ENCODE assay signal across 23 mouse cellular contexts in the genomic region with DNA sequence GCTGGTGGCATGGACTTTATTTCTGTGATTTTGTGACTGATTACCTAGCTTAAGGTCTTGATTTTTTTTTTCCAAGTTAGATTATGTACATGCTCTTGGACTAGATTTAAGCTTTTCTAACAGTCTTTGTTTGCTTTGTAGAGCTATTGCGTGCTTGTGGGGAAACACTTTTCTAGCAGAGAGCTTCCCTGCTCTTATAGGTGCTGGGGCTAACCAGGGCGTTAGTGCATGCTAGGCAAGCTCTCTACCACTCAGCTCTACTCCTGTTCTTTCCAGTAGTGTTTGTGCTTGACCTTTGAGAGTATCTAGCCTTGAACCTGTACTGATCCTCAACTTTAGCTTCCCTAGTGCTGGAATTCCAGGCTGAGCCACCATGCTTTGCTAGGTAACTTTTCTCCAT. TPM values are rescaled to one million over a fixed set of nuclear protein-coding genes. Genes with fewer than 3 reads are reported as not detected.
A peak's percentile ranks its signal among the peaks of the same experiment; 100 is the strongest.
DNase-seq lines count a peak whose midpoint lies in the region; ATAC-seq and TF ChIP-seq lines count a peak whose summit lies in the region.
"Had no signal": no experiment of that assay in that cellular context is flagged by ENCODE, and none has a peak within 500 bp of the region (broad histone marks: within the 10 kb centered on the region; RNA-seq: fewer than 3 reads in every experiment).

No protein-coding gene starts in this region.

- 29% methylated on average over 2 of the region's 2 CpGs for WGBS in liver, adult 2 months
- WGBS in liver, embryonic 12.5 days (ENCODE audit: insufficient replicate concordance): 78% methylated on average over 2 of the region's 2 CpGs
- 61% methylated on average over 2 of the region's 2 CpGs for WGBS in lung, postnatal 0 days
- WGBS in lung, adult 2 months: 63% methylated on average over 2 of the region's 2 CpGs

- H3K4me2 ChIP-seq in liver, embryonic 12.5 days: no peak overlapping the region
- H3K4me2 ChIP-seq in lung, postnatal 0 days (replicated peaks; ENCODE audit: low read depth, low read length): no peak overlapping the region
- H3K4me2 ChIP-seq: forebrain, embryonic 13.5 days; heart, embryonic 13.5 days; hindbrain, embryonic 12.5 days; hindbrain, embryonic 15.5 days had no signal

- no peaks in the 10 kb centered on the region for H3K9me3 ChIP-seq in liver, embryonic 12.5 days (replicated peaks)
- H3K9me3 ChIP-seq in lung, postnatal 0 days (ENCODE audit: low read length): no peaks in the 10 kb centered on the region
- H3K9me3 ChIP-seq: forebrain, embryonic 10.5 days; forebrain, embryonic 13.5 days; heart, embryonic 10.5 days; heart, embryonic 13.5 days; hindbrain, embryonic 12.5 days; hindbrain, embryonic 15.5 days had no signal

- H3K27me3 ChIP-seq in liver, adult 2 months (ENCODE audit: control insufficient read depth, insufficient read depth, low read length): no peaks in the 10 kb centered on the region
- no peaks in the 10 kb centered on the region for H3K27me3 ChIP-seq in liver, embryonic 12.5 days (replicated peaks)
- no peaks in the 10 kb centered on the region for H3K27me3 ChIP-seq in lung, postnatal 0 days (replicated peaks; ENCODE audit: insufficient read depth, low read length)
- H3K27me3 ChIP-seq: forebrain, embryonic 13.5 days; heart, embryonic 13.5 days; hindbrain, embryonic 12.5 days; hindbrain, embryonic 15.5 days had no signal

- no peaks in the 10 kb centered on the region for H3K36me3 ChIP-seq in liver, adult 2 months (ENCODE audit: control insufficient read depth, insufficient read depth, low read length)
- H3K36me3 ChIP-seq in liver, embryonic 12.5 days: peaks cover 16% of the 10 kb centered on the region
- H3K36me3 ChIP-seq in lung, postnatal 0 days (ENCODE audit: insufficient read depth, low read length): no peaks in the 10 kb centered on the region

- no peak overlapping the region for H3K4me3 ChIP-seq in gastrocnemius, adult 2 months
- no peak overlapping the region for H3K4me3 ChIP-seq in liver, adult 2 months (ENCODE audit: insufficient read depth, low read depth, low read length)
- no peak overlapping the region for H3K4me3 ChIP-seq in liver, embryonic 12.5 days
- no peak overlapping the region for H3K4me3 ChIP-seq in lung, postnatal 0 days (ENCODE audit: low read depth, low read length)
- H3K4me3 ChIP-seq in lung, adult 2 months (replicated peaks; ENCODE audit: extremely low read depth, low read depth, low read length): no peak overlapping the region
- H3K4me3 ChIP-seq: forebrain, embryonic 10.5 days; forebrain, embryonic 13.5 days; heart, adult 2 months; heart, embryonic 10.5 days; heart, embryonic 13.5 days; hindbrain, embryonic 12.5 days; hindbrain, embryonic 15.5 days had no signal

- no peak for TF ChIP-seq POLR2A in liver, adult 2 months (IDR thresholded peaks at IDR 0.05; ENCODE audit: extremely low read depth, insufficient read depth, low read length)
- TF ChIP-seq POLR2A in lung, adult 2 months (IDR thresholded peaks at IDR 0.05; ENCODE audit: borderline replicate concordance, extremely low read depth, low read depth, low read length): no peak

- DNase-seq in gastrocnemius, adult 2 months: no peak
- no peak for DNase-seq in gastrocnemius, adult 18-20 months (ENCODE audit: low spot score)
- DNase-seq in kidney, adult 9 months: peak; percentile 43
- no peak for DNase-seq in kidney, postnatal 36 days
- peak; percentile 70 for DNase-seq in liver, adult 2 months (ENCODE audit: extremely low read depth, low read depth, low spot score)
- DNase-seq in lung, postnatal 0 days (ENCODE audit: low spot score): peak; percentile 53
- no peak for DNase-seq in lung, adult 2 months
- DNase-seq: adrenal gland, postnatal 10 days; adrenal gland, postnatal 36 days; cerebellum, adult 18-20 months; cerebellum, adult 9-10 months; cerebellum, postnatal 14 days; gastrocnemius, postnatal 25 days; heart, adult 2 months; heart, postnatal 14 days had no signal

- intact Hi-C loops in gastrocnemius, adult 2 months (cut with DNase I): no loop called here

- H3K27ac ChIP-seq in gastrocnemius, adult 2 months: peak overlapping the region; percentile 69
- peak overlapping the region; percentile 73; the same call in 1 of the 2 replicates for H3K27ac ChIP-seq in liver, adult 2 months (replicated peaks; ENCODE audit: insufficient read depth, low read depth, low read length)
- no peak overlapping the region for H3K27ac ChIP-seq in liver, embryonic 12.5 days
- no peak overlapping the region for H3K27ac ChIP-seq in lung, postnatal 0 days (ENCODE audit: low read length)
- H3K27ac ChIP-seq: forebrain, embryonic 10.5 days; forebrain, embryonic 13.5 days; heart, adult 2 months; heart, embryonic 10.5 days; heart, embryonic 13.5 days; hindbrain, embryonic 12.5 days; hindbrain, embryonic 15.5 days had no signal

- H3K79me2 ChIP-seq in liver, adult 2 months (ENCODE audit: control insufficient read depth, insufficient read depth, low read length): peaks cover 22% of the 10 kb centered on the region; the same call in 1 of the 2 replicates

- H3K9ac ChIP-seq in liver, adult 2 months (ENCODE audit: low read depth, low read length): no peak overlapping the region
- H3K9ac ChIP-seq in liver, embryonic 12.5 days: no peak overlapping the region
- no peak overlapping the region for H3K9ac ChIP-seq in lung, postnatal 0 days (replicated peaks; ENCODE audit: low read depth)
- H3K9ac ChIP-seq: forebrain, embryonic 13.5 days; heart, embryonic 13.5 days; hindbrain, embryonic 12.5 days; hindbrain, embryonic 15.5 days had no signal

- no peak for TF ChIP-seq EP300 in lung, postnatal 0 days (IDR thresholded peaks at IDR 0.05)

- TF ChIP-seq CTCF in gastrocnemius, adult 2 months (IDR thresholded peaks at IDR 0.05): no peak
- no peak for TF ChIP-seq CTCF in liver, adult 2 months (IDR thresholded peaks at IDR 0.05; ENCODE audit: low read depth, low read length)
- no peak for TF ChIP-seq CTCF in lung, postnatal 0 days (IDR thresholded peaks at IDR 0.05)
- TF ChIP-seq CTCF in lung, adult 2 months (IDR thresholded peaks at IDR 0.05; ENCODE audit: insufficient read depth, low read length): no peak

- ATAC-seq in liver, embryonic 12.5 days: no peak
- ATAC-seq in lung, postnatal 0 days: peak; percentile 60; the same call in 1 of the 2 replicates
- ATAC-seq: forebrain, embryonic 13.5 days; forebrain, embryonic 16.5 days had no signal

- peaks cover 25% of the 10 kb centered on the region for H3K4me1 ChIP-seq in liver, adult 2 months (ENCODE audit: control insufficient read depth, insufficient read depth, low read length)
- peaks cover 16% of the 10 kb centered on the region for H3K4me1 ChIP-seq in liver, embryonic 12.5 days
- H3K4me1 ChIP-seq in lung, postnatal 0 days (ENCODE audit: insufficient read depth, low read depth, low read length): peaks cover 3% of the 10 kb centered on the region; the same call in 1 of the 2 replicates
- peaks cover 9% of the 10 kb centered on the region for H3K4me1 ChIP-seq in lung, adult 2 months (ENCODE audit: control insufficient read depth, insufficient read depth, low read length)
- H3K4me1 ChIP-seq: forebrain, embryonic 10.5 days; forebrain, embryonic 13.5 days; hindbrain, embryonic 12.5 days; hindbrain, embryonic 15.5 days had no signal

RNA-seq across cellular contexts. Expression of a gene that starts 22.0 kb away (rescaled TPM):
- total RNA-seq in gastrocnemius, adult 2 months (2021): 10 to 100 TPM; 39.9 to 40.0 TPM
- 10 to 100 TPM; 28.2 to 37.0 TPM for total RNA-seq in gastrocnemius, adult 18-20 months (2021)
- total RNA-seq in liver, adult 2 months (2014; rRNA removed): 54.8 and 57.8 TPM in 2 replicates
- 28.0 and 28.2 TPM in 2 replicates for polyA plus RNA-seq in liver, adult 2 months (2012; rRNA removed)
- 25.8 and 25.9 TPM in 2 replicates for polyA plus RNA-seq in liver, embryonic 12.5 days (2016; fragmentation: Nextera tagmentation; extraction: Ambion mirVana)
- 22.4 and 24.7 TPM in 2 replicates for polyA plus RNA-seq in lung, postnatal 0 days (2015; fragmentation: Nextera tagmentation; extraction: Ambion mirVana)
- polyA plus RNA-seq in lung, adult 2 months (2012; rRNA removed): 25.0 and 38.2 TPM in 2 replicates

Comparison
In these comparisons a context has a peak if more than half of its experiments do, and no peak if none do; other contexts are left out.
1. DNase-seq: peak in kidney, adult 9 months (single experiment), liver, adult 2 months (single experiment) and lung, postnatal 0 days (single experiment); none in gastrocnemius, adult 2 months (single experiment), gastrocnemius, adult 18-20 months (single experiment), kidney, postnatal 36 days (0 of 2) and lung, adult 2 months (single experiment).
2. H3K27ac ChIP-seq: peak in gastrocnemius, adult 2 months (single experiment) and liver, adult 2 months (single experiment); none in liver, embryonic 12.5 days (single experiment) and lung, postnatal 0 days (single experiment).